Mouse (Mus musculus) liver, embryonic 11.5 days (tissue): ENCODE results near the gene Dact2. TPM values are rescaled to one million over a fixed set of nuclear protein-coding genes. Genes with fewer than 3 reads are reported as not detected.

Source experiments
- ATAC-seq: fragments of 200-750 bp; cut with Nextera tagmentation; replicated peaks from 2 replicates; pipeline ENCODE4 v1.8.0; 2017; ENCODE audit warnings: moderate number of reproducible peaks, mild to moderate bottlenecking, moderate TSS enrichment, moderate library complexity; ENCODE audit not compliant: low FRiP score
- DNase-seq: peaks from one replicate; pipeline ENCODE4 v3.0.0-alpha.2; 2017; ENCODE audit warnings: low spot score
- H3K27ac ChIP-seq: fragments of 300-500 bp; sonication (generic); 2 replicates; pipeline ENCODE4 v1.5.1; 2014; ENCODE audit warnings: mild to moderate bottlenecking, low read depth, low read length, control low read depth
- H3K27me3 ChIP-seq: fragments of 300-500 bp; sonication (generic); replicated peaks from 2 replicates; pipeline ENCODE4 v1.6.1; 2014; ENCODE audit warnings: low read length, mixed read lengths; ENCODE audit not compliant: control insufficient read depth, insufficient read depth
- H3K36me3 ChIP-seq: fragments of 300-500 bp; sonication (generic); 2 replicates; pipeline ENCODE4 v1.6.1; 2014; ENCODE audit warnings: mild to moderate bottlenecking, low read length, moderate library complexity, mixed read lengths; ENCODE audit not compliant: control insufficient read depth, insufficient read depth
- H3K4me1 ChIP-seq: fragments of 300-500 bp; sonication (generic); replicated peaks from 2 replicates; pipeline ENCODE4 v1.6.1; 2014; ENCODE audit warnings: low read length, mixed read lengths; ENCODE audit not compliant: control insufficient read depth, insufficient read depth
- H3K4me2 ChIP-seq: fragments of 300-500 bp; sonication (generic); 2 replicates; pipeline ENCODE4 v1.6.1; 2014; ENCODE audit warnings: mild to moderate bottlenecking, control low read depth, moderate library complexity
- H3K4me3 ChIP-seq: fragments of 300-500 bp; sonication (generic); 2 replicates; pipeline ENCODE4 v1.5.1; 2014; ENCODE audit warnings: low read depth, low read length, control low read depth
- H3K9ac ChIP-seq: fragments of 300-500 bp; sonication (generic); 2 replicates; pipeline ENCODE4 v1.6.1; 2014; ENCODE audit warnings: low read depth, low read length, control low read depth
- H3K9me3 ChIP-seq: fragments of 300-500 bp; sonication (generic); 2 replicates; pipeline ENCODE4 v1.6.1; 2016; ENCODE audit warnings: low read length, inconsistent platforms, mixed read lengths; ENCODE audit not compliant: control insufficient read depth
- WGBS: fragments of 180-500 bp; shearing (Covaris S2); extraction: QIAGEN DNeasy Blood & Tissue Kit; methylation state at CpG from one replicate; pipeline ENCODE4 v1.1.7; 2014; 5-methylcytosine and 5-hydroxymethylcytosine counted together
- polyA plus RNA-seq: library from polyadenylated mRNA; unstranded; fragments of >200 nt; fragmentation: Nextera tagmentation; extraction: Ambion mirVana; gene quantifications from 2 replicates; pipeline ENCODE4 v1.2.1, GENCODE M21; 2014

Dact2 gene
- polyA plus RNA-seq, 1 experiment from 2014 or later: 3.0 TPM

DNA sequence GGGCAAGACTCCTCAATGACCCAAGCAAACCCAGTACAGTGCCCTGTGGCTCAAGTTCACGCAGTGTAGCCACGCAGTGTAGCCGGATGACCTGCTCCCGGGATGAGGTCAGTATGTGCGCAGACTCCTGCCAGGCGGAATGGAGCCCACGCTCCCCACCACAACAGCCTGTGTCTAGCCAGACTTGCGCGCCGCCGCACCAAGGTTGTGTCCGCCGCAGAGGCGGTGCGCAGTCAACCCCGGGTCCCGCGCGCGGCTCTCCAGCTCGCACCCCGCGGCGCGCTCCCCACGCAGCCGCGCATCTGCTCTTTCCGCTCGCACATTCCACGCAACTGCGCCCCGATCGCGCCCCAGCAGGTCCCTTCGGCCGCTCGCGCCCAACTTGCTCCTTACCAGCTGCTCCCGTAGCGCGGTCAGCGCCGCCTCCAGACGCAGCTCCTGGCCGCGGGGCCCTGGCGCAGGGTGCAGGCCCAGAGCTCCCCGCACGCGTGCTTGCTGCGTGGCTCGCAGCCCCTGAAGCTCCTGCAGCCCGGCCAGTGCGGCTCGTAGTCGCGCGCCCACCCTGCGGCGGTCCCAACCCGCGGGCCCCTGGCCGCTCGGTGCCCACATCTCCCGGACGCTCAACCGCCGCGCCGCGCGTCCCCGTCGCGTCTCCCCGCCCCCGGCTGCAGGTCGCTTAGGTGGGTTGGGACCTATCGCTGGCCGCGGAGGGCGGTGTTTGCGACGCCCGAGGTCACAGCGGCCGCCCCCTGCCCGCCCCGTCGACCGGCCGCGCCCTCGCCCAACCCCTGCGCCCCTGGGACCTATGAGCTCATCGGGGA is 773 bp downstream of the Dact2 start:
- ATAC-seq: peak; percentile 60
- Histone ChIP-seq H3K36me3 (no peaks in the 10 kb centered on the region), H3K27me3 (peaks cover 59% of the 10 kb centered on the region), H3K4me2 (peak overlapping the region; percentile 68), H3K27ac (no peak overlapping the region), H3K4me1 (peaks cover 10% of the 10 kb centered on the region), H3K4me3 (peak overlapping the region; percentile 63), H3K9me3 (no peaks in the 10 kb centered on the region), H3K9ac (peak overlapping the region; percentile 56; the same call in 1 of the 2 replicates)
- peak; percentile 59 for DNase-seq
- WGBS: 1% methylated on average over 94 of the region's 97 CpGs

DNA sequence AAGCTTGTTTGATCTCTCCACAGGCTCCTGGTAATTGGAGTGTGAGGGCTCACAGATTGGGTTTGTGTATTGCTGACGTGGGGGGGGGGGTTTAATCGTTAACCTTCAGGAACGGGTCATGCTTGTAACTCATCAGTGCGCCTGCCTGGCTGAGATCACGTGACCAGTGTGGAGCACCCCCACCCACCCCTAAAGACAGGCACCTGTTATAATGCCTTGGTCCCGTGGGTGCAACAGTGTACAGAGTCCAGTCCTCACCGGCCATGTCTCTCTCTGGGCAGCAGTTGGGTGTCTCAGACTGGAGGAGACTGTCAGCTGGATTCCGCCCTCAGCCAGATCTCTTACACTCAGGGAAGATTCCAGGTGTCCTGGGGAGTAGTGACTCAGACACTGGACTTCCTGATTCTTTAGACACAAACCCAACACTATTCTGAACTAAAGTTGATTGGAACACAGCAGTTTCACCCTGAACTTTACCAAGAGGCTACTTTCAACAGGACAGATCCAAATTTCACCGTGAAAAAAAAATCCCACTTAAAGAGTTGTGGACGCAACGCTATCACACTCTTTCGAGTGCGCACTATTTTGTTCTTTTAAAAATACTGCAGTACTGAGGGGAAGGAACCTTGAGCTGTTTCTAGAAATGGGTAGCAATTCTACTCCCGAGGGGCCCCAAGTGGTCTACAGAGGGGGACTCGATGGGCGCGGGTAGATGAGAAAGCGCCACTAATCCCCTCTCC is 1.6 kb downstream of the Dact2 start:
- 7% methylated on average over 18 of the region's 18 CpGs for WGBS
- no peaks in the 10 kb centered on the region for H3K36me3 ChIP-seq
- no peaks in the 10 kb centered on the region for H3K9me3 ChIP-seq
- peaks cover 10% of the 10 kb centered on the region for H3K4me1 ChIP-seq
- H3K4me2 ChIP-seq: peak overlapping the region; percentile 68
- H3K27me3 ChIP-seq: peaks cover 56% of the 10 kb centered on the region
- no peak overlapping the region for H3K9ac ChIP-seq
- DNase-seq: no peak
- peak; percentile 46; the same call in 1 of the 2 replicates for ATAC-seq
- peak overlapping the region; percentile 63 for H3K4me3 ChIP-seq
- H3K27ac ChIP-seq: no peak overlapping the region

DNA sequence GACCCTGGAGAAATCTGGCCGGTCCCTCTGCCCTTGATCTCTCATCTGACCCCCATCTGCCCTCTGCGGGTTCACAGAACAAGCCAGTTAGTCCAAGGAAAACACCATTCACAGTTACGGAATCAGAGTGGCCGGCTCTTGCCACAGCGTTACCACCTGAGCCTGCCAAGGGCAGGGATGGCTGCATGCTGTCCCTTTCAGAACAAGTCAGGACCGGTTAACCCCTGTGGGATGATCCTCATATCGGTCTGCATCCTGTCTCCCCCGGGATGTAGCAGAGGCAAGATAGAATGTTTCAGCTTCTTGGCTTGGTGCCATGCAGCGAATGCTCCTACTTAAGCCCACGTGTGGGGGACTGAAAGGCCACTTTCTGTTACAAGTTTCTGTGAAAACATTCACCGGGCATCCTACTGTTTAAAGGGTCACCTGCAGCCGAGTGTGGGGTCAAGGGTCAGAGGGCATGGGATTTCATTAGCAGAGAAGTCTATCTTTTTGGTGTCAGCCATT is 2.8 kb downstream of the Dact2 start:
- no peak for DNase-seq
- 9% methylated on average over 12 of the region's 12 CpGs for WGBS
- H3K9me3 ChIP-seq: no peaks in the 10 kb centered on the region
- peaks cover 48% of the 10 kb centered on the region for H3K27me3 ChIP-seq
- no peaks in the 10 kb centered on the region; the same call in 1 of the 2 replicates for H3K36me3 ChIP-seq
- H3K27ac ChIP-seq: no peak overlapping the region
- H3K4me1 ChIP-seq: peaks cover 10% of the 10 kb centered on the region
- H3K9ac ChIP-seq: no peak overlapping the region
- no peak overlapping the region for H3K4me3 ChIP-seq
- H3K4me2 ChIP-seq: peak overlapping the region; percentile 68
- ATAC-seq: no peak

DNA sequence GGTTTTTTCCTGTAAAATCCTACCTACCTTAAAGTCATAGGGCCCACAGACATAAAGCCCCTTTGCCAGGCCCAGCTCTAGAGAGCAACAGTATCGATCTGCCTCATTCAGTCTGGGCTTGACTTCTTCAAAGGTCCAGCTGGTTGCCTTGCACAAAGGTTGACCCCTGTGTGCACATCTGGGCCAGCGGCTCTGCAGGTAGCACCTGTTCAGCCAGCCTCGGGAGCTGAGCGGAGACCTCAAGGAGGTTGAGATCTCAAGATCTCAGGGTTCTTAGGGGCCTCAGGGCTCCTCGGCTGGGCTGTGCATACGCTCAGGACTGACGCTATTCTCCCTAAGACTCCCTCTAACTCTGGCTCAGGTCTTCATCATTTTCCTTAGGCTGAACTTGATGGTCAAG is 3.9 kb downstream of the Dact2 start:
- no peaks in the 10 kb centered on the region; the same call in 1 of the 2 replicates for H3K36me3 ChIP-seq
- ATAC-seq (no peak), DNase-seq (no peak)
- WGBS: 73% methylated on average over 7 of the region's 7 CpGs
- peaks cover 41% of the 10 kb centered on the region for H3K27me3 ChIP-seq
- no peak overlapping the region for H3K4me3 ChIP-seq
- H3K27ac ChIP-seq: no peak overlapping the region
- peaks cover 10% of the 10 kb centered on the region for H3K4me1 ChIP-seq
- H3K9ac ChIP-seq: no peak overlapping the region
- H3K4me2 ChIP-seq: no peak overlapping the region
- H3K9me3 ChIP-seq: no peaks in the 10 kb centered on the region

DNA sequence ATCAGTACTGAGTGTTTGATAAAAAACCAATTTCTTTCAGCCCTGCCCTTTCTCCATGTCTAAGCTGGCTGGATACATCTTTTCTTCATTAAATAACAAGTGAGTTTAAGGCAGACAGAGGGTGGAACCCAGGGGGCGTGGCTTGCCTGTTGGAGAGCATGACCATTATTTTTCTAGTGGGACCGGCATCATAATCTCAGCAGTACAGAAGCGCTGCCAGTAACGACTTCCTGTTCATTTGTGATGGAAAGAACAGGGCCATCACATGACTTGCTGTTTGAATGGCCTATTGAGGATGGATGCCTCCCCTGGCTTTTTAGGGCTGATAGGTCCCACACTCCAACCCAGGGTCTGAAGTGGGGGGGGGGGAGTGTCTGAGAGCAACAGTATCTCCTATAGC is 4.5 kb downstream of the Dact2 start:
- Histone ChIP-seq H3K27ac (no peak overlapping the region), H3K4me1 (peaks cover 10% of the 10 kb centered on the region), H3K9me3 (no peaks in the 10 kb centered on the region), H3K9ac (no peak overlapping the region), H3K4me3 (no peak overlapping the region), H3K4me2 (no peak overlapping the region), H3K36me3 (no peaks in the 10 kb centered on the region; the same call in 1 of the 2 replicates), H3K27me3 (peaks cover 37% of the 10 kb centered on the region)
- WGBS: 47% methylated on average over 4 of the region's 4 CpGs
- no peak for DNase-seq
- ATAC-seq: no peak

GRCm38 (mm10) chr17:14192924-14193323 is 11.2 kb downstream of the Dact2 start:
- Histone ChIP-seq H3K27ac (no peak overlapping the region), H3K4me3 (no peak overlapping the region), H3K9ac (no peak overlapping the region), H3K9me3 (no peaks in the 10 kb centered on the region), H3K27me3 (no peaks in the 10 kb centered on the region), H3K4me2 (no peak overlapping the region), H3K4me1 (no peaks in the 10 kb centered on the region), H3K36me3 (no peaks in the 10 kb centered on the region; the same call in 1 of the 2 replicates)
- no peak for DNase-seq
- ATAC-seq: no peak
- WGBS: 61% methylated on average over 9 of the region's 9 CpGs

- 64% methylated on average over 4 of the region's 4 CpGs for WGBS
- Histone ChIP-seq H3K4me1 (no peaks in the 10 kb centered on the region), H3K4me2 (no peak overlapping the region), H3K4me3 (no peak overlapping the region), H3K36me3 (no peaks in the 10 kb centered on the region; the same call in 1 of the 2 replicates), H3K9me3 (no peaks in the 10 kb centered on the region), H3K27me3 (no peaks in the 10 kb centered on the region), H3K27ac (no peak overlapping the region), H3K9ac (no peak overlapping the region)
- ATAC-seq (no peak), DNase-seq (no peak)
These were observed 11.7 kb downstream of the Dact2 start for GRCm38 (mm10) chr17:14192432-14192831.

DNA sequence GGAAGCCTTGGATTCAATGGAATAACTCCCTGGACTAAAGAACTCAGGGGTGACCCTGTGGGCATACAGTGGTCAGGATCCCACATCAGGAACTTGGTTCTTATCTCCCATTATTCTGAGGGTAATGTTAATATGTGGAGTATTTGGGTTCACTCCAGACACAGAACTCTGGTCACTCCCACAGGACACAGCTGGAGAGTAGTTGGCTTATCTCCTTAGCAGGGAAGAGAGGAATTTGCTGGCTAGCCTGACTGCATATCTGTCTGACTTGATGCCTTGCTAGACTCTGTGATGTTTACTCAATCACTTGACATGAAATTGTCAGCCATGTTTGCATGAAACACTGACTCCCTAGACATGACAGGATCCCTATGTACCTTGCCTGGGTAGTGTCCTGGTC is 15.6 kb downstream of the Dact2 start:
- H3K27me3 ChIP-seq: no peaks in the 10 kb centered on the region
- no peak for DNase-seq
- no peak overlapping the region for H3K4me2 ChIP-seq
- H3K27ac ChIP-seq: no peak overlapping the region
- H3K9ac ChIP-seq: no peak overlapping the region
- no peaks in the 10 kb centered on the region for H3K36me3 ChIP-seq
- H3K4me3 ChIP-seq: no peak overlapping the region
- no peaks in the 10 kb centered on the region for H3K4me1 ChIP-seq
- ATAC-seq: no peak
- no peaks in the 10 kb centered on the region for H3K9me3 ChIP-seq
